Mouse (Mus musculus) granulocyte monocyte progenitor cell, adult 5-6 weeks (primary cell): ENCODE data around the gene Fcor. TPM values are rescaled to one million over a fixed set of nuclear protein-coding genes. Genes with fewer than 3 reads are reported as not detected.

ENCODE experiments used
- ATAC-seq: replicated peaks from 2 replicates; pipeline ENCODE4 v1.8.0; 2016; ENCODE audit warnings: mild to moderate bottlenecking, moderate TSS enrichment, inconsistent platforms; ENCODE audit not compliant: poor library complexity, severe bottlenecking
- total RNA-seq, 2 experiments: library from RNA; stranded (forward) in 1 of 2; stranded (reverse) in 1 of 2; fragments of 200-712, 200-1000 nt in 1 of 2; fragments of >200 nt in 1 of 2; fragmentation: Nextera tagmentation in 1 of 2; gene quantifications; 2 replicates each; pipeline ENCODE4 v1.2.3; 2014 to 2017

Gene Fcor
- total RNA-seq, 2 experiments from 2014 or later: 14.4 to 43.5 TPM

- no peak for ATAC-seq
These were observed 46.7 kb downstream of the Fcor start, which contains the start of gene Pcp2 for GRCm38 (mm10) chr8:3625445-3625844. Gene Pcp2 (minus strand): TSS chr8:3625545.

- ATAC-seq: no peak
These were observed 50.0 kb downstream of the Fcor start for GRCm38 (mm10) chr8:3622119-3622518.

DNA sequence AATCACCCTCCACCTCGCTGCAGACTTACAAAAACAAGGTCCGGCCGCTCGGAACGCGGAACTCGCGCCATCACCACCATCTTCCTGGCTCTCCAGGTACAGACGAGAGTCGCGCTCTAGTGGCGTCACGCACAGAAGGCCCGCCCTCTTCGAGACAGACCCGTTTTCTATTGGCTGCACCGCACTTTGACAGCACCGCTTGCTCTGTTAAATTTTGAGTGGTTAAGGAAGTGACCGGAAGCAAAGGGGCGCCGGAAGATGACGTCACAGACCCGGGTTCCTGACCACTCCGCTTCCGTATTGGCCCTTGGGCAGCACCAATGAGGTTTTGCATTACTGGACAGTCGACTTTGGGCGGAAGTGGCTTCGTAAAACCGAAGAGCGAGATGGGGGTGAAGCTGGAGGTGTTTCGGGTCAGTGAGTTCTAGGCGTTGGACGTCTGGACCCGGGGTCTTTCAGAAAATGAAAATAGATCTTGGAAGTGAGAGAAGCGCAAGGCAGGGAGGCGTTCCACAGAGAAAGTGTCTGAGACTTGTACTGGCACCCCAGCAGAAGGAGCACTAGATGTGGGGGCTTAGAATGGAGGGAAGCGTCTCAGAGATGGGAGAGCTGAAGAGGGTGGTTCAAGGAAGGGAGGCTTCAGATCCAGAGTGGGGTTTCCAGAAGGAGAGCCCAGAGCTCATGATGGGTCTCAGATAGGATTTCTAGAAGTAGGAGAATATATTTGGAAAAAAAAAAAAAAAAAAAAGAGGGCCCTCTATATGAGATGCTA is 50.8 kb downstream of the Fcor start, which contains the start of the genes Xab2 and Pet100:
Xab2 (minus strand) TSS at position 118 of the 772 bp plus-strand sequence.
Pet100 (plus strand) TSS at position 350 of the 772 bp plus-strand sequence.
- ATAC-seq: peak; percentile 95

Other genes starting within 250 kb of the Fcor start
- gene Pex11g, start 204.7 kb downstream of the Fcor start, total RNA-seq (2014; fragmentation: Nextera tagmentation): 2.3 and 2.8 TPM in 2 replicates
- gene Pex11g, start 204.7 kb downstream of the Fcor start, total RNA-seq (2017): 1.6 and 3.4 TPM in 2 replicates
- not detected in 2 replicates for gene Tex45, start 201.5 kb downstream of the Fcor start, total RNA-seq (2014; fragmentation: Nextera tagmentation)
- gene Tex45, start 201.5 kb downstream of the Fcor start, total RNA-seq (2017): not detected in 2 replicates
- 11.8 and 17.0 TPM in 2 replicates for gene Zfp358, start 179.2 kb downstream of the Fcor start, total RNA-seq (2014; fragmentation: Nextera tagmentation)
- gene Zfp358, start 179.2 kb downstream of the Fcor start, total RNA-seq (2017): 3.3 and 5.0 TPM in 2 replicates
- 26.7 and 55.5 TPM in 2 replicates for gene Mcoln1, start 171.9 kb downstream of the Fcor start, total RNA-seq (2014; fragmentation: Nextera tagmentation)
- gene Mcoln1, start 171.9 kb downstream of the Fcor start, total RNA-seq (2017): 21.8 and 41.5 TPM in 2 replicates
- 39.0 and 39.4 TPM in 2 replicates for gene Pnpla6, start 157.0 kb downstream of the Fcor start, total RNA-seq (2014; fragmentation: Nextera tagmentation)
- 11.8 and 16.8 TPM in 2 replicates for gene Pnpla6, start 157.0 kb downstream of the Fcor start, total RNA-seq (2017)
- gene C330021F23Rik, start 104.4 kb downstream of the Fcor start, total RNA-seq (2014; fragmentation: Nextera tagmentation): not detected in 2 replicates
- 0.43 TPM in 1 of 2 replicates, not detected in the other for gene C330021F23Rik, start 104.4 kb downstream of the Fcor start, total RNA-seq (2017)
- gene Camsap3, start 85.1 kb downstream of the Fcor start, total RNA-seq (2014; fragmentation: Nextera tagmentation): 0.19 and 0.82 TPM in 2 replicates
- 0.13 TPM in 1 of 2 replicates, not detected in the other for gene Camsap3, start 85.1 kb downstream of the Fcor start, total RNA-seq (2017)
- gene Xab2, start 51.0 kb downstream of the Fcor start, total RNA-seq (2014; fragmentation: Nextera tagmentation): 33.1 and 35.2 TPM in 2 replicates
- 44.9 and 51.3 TPM in 2 replicates for gene Xab2, start 51.0 kb downstream of the Fcor start, total RNA-seq (2017)
- 118 and 132 TPM in 2 replicates for gene Pet100, start 50.8 kb downstream of the Fcor start, total RNA-seq (2014; fragmentation: Nextera tagmentation)
- 141 and 273 TPM in 2 replicates for gene Pet100, start 50.8 kb downstream of the Fcor start, total RNA-seq (2017)
- not detected in 2 replicates for gene Pcp2, start 46.8 kb downstream of the Fcor start, total RNA-seq (2014; fragmentation: Nextera tagmentation)
- not detected in 2 replicates for gene Pcp2, start 46.8 kb downstream of the Fcor start, total RNA-seq (2017)
- gene Stxbp2, start 41.4 kb downstream of the Fcor start, total RNA-seq (2014; fragmentation: Nextera tagmentation): 194 and 226 TPM in 2 replicates
- 109 and 135 TPM in 2 replicates for gene Stxbp2, start 41.4 kb downstream of the Fcor start, total RNA-seq (2017)
- gene Retn, start 16.6 kb downstream of the Fcor start, total RNA-seq (2014; fragmentation: Nextera tagmentation): 0.73 TPM in 1 of 2 replicates, not detected in the other
- gene Retn, start 16.6 kb downstream of the Fcor start, total RNA-seq (2017): not detected in 2 replicates
- gene Mcemp1, start 6.6 kb downstream of the Fcor start, total RNA-seq (2014; fragmentation: Nextera tagmentation): 14.1 and 33.6 TPM in 2 replicates
- gene Mcemp1, start 6.6 kb downstream of the Fcor start, total RNA-seq (2017): 18.5 and 18.9 TPM in 2 replicates
- 24.1 and 27.2 TPM in 2 replicates for gene Trappc5, start 3.9 kb upstream of the Fcor start, total RNA-seq (2014; fragmentation: Nextera tagmentation)
- 30.9 and 39.8 TPM in 2 replicates for gene Trappc5, start 3.9 kb upstream of the Fcor start, total RNA-seq (2017)
- gene Fcer2a, start 21.8 kb upstream of the Fcor start, total RNA-seq (2014; fragmentation: Nextera tagmentation): not detected in 2 replicates
- not detected in 2 replicates for gene Fcer2a, start 21.8 kb upstream of the Fcor start, total RNA-seq (2017)
- not detected in 2 replicates for gene Clec4g, start 48.3 kb upstream of the Fcor start, total RNA-seq (2014; fragmentation: Nextera tagmentation)
- not detected in 2 replicates for gene Clec4g, start 48.3 kb upstream of the Fcor start, total RNA-seq (2017)
- 2.2 TPM in 1 of 2 replicates, not detected in the other for gene Cd209a, start 76.6 kb upstream of the Fcor start, total RNA-seq (2014; fragmentation: Nextera tagmentation)
- gene Cd209a, start 76.6 kb upstream of the Fcor start, total RNA-seq (2017): 1.1 and 3.8 TPM in 2 replicates
- gene Cd209e, start 181.9 kb upstream of the Fcor start, total RNA-seq (2014; fragmentation: Nextera tagmentation): not detected in 2 replicates
- not detected in 2 replicates for gene Cd209e, start 181.9 kb upstream of the Fcor start, total RNA-seq (2017)
- gene Cd209d, start 206.2 kb upstream of the Fcor start, total RNA-seq (2014; fragmentation: Nextera tagmentation): not detected in 2 replicates
- gene Cd209d, start 206.2 kb upstream of the Fcor start, total RNA-seq (2017): not detected in 2 replicates